Mouse (Mus musculus) C2C12 (cell line): ENCODE measurements around the gene Hist1h2ae.
"Not testable (repeated sequence)": the region's sequence is repeated elsewhere in the genome, so short reads cannot be mapped to it uniquely, and the experiment has no call there.

ENCODE experiments used
- CTCF ChIP-seq: IDR thresholded peaks from one replicate; pipeline ENCODE4 v1.5.1; 2011; ENCODE audit not compliant: control insufficient read depth, insufficient read depth, insufficient read length
- USF1 ChIP-seq: IDR thresholded peaks from one replicate; pipeline ENCODE4 v1.6.1; 2011; ENCODE audit warnings: low read depth, mild to moderate bottlenecking, control low read depth, moderate library complexity

- not testable (repeated sequence) for TF ChIP-seq CTCF, USF1
These were observed 19.7 kb downstream of the Hist1h2ae start, which contains the start of gene Hist1h4f for GRCm38 (mm10) chr13:23551146-23551834.
